Mouse (Mus musculus): ENCODE results near the gene Olfr1463. TPM values are rescaled to one million over a fixed set of nuclear protein-coding genes. Genes with fewer than 3 reads are reported as not detected.

Olfr1463 gene
- polyA plus RNA-seq (2017; shearing (Covaris generic)), result not detected

DNA sequence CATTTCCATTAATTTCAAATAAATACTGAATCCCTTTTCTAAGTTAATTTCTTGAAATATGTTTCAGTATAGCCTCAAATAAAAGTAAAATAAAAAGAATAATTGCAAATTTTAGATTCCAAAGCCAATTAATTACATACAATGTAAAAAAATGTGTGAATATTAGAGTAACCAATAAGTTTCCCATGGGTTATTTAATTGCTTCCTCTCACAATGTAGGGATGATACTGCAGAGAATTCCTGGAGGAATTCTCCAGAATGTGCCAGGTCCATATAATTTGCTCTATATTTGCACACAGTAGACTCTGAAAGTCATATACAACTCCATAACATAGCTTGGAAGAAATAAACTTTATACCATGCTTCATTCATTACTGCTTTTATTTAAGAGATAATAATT is at the start of gene Olfr1463:
TSS of gene Olfr1463 (plus strand) at position 301 of the 400 bp plus-strand sequence.

DNA sequence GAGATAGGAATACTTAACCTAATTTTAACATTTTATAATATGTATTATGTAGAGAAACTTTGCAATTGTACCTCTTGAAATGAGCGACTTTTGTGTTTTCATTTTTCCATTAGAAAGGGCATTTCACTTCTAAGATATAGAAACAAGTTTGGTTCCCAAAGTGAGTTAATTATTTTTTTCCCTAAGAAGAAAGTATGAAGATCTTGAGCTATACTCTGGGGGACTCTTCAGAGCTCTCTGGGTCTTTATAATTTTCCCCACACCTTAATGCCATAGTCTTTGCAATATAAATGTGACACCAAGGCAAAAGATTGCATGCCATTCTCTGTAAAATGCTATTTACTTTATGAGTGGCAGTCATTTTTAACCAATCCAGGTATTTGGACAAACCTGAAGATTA is 45.7 kb upstream of the Olfr1463 start, which contains the start of gene Olfr1462:
TSS of gene Olfr1462 (plus strand) at position 301 of the 400 bp plus-strand sequence.

Other genes starting within 250 kb of the Olfr1463 start
- gene Olfr1451, start 236.3 kb upstream of the Olfr1463 start, polyA plus RNA-seq (2017; shearing (Covaris generic)), result 0.37 TPM
- not detected for gene Olfr1453, start 203.0 kb upstream of the Olfr1463 start, polyA plus RNA-seq (2017; shearing (Covaris generic))
- not detected for gene Olfr1454, start 170.7 kb upstream of the Olfr1463 start, polyA plus RNA-seq (2017; shearing (Covaris generic))
- 0.83 TPM for gene Olfr1457, start 133.4 kb upstream of the Olfr1463 start, polyA plus RNA-seq (2017; shearing (Covaris generic))
- not detected for gene Olfr1458, start 124.6 kb upstream of the Olfr1463 start, polyA plus RNA-seq (2017; shearing (Covaris generic))
- 0.17 TPM for gene Olfr1459, start 81.8 kb upstream of the Olfr1463 start, polyA plus RNA-seq (2017; shearing (Covaris generic))
- gene Olfr1461, start 68.3 kb upstream of the Olfr1463 start, polyA plus RNA-seq (2017; shearing (Covaris generic)), result not detected
- not detected for gene Olfr1462, start 45.6 kb upstream of the Olfr1463 start, polyA plus RNA-seq (2017; shearing (Covaris generic))
- gene Olfr1465, start 84.2 kb downstream of the Olfr1463 start, polyA plus RNA-seq (2017; shearing (Covaris generic)), result not detected
- not detected for gene Olfr1466, start 107.5 kb downstream of the Olfr1463 start, polyA plus RNA-seq (2017; shearing (Covaris generic))
- gene Olfr1467, start 130.9 kb downstream of the Olfr1463 start, polyA plus RNA-seq (2017; shearing (Covaris generic)), result 0.10 TPM
- 0.12 TPM for gene Olfr1469, start 176.5 kb downstream of the Olfr1463 start, polyA plus RNA-seq (2017; shearing (Covaris generic))
- 0.12 TPM for gene Olfr1471, start 212.1 kb downstream of the Olfr1463 start, polyA plus RNA-seq (2017; shearing (Covaris generic))
- gene Olfr1472, start 224.8 kb downstream of the Olfr1463 start, polyA plus RNA-seq (2017; shearing (Covaris generic)), result not detected
- not detected for gene Olfr1474, start 238.2 kb downstream of the Olfr1463 start, polyA plus RNA-seq (2017; shearing (Covaris generic))
- gene Olfr1475, start 248.9 kb downstream of the Olfr1463 start, polyA plus RNA-seq (2017; shearing (Covaris generic)), result not detected

Measured in effector memory CD4-positive, alpha-beta T cell, adult 7 months (primary cell).